14 mouse cellular contexts compared by ENCODE assay signal in the genomic region with DNA sequence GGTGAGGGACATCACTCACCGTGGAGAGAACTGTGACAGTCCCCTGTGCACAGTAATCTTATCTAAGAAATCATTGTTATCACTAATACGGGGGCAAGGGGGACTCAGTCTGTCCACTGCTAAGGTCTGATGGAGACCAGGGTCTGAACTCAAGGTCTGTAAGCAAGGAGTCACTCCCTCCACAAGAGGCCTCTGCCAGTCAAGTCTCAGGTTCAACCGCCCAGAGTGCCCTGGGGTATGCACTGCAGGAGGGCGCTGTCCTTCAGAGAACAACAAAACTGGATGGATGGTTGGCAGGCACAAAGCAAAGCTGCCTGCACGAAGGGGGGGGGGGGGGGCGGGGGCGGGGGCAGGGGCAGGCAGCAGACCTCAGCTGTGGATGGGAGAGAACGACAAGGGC.
"Had no signal": no experiment of that assay in that cellular context is flagged by ENCODE, and none has a peak within 500 bp of the region (broad histone marks: within the 10 kb centered on the region; RNA-seq: fewer than 3 reads in every experiment).

No protein-coding gene starts in this region.

- H3K27me3 ChIP-seq: liver, embryonic 15.5 days had no signal

- H3K4me2 ChIP-seq: liver, embryonic 11.5 days; liver, embryonic 15.5 days; midbrain, embryonic 13.5 days had no signal

- H3K36me3 ChIP-seq: liver, embryonic 15.5 days; midbrain, embryonic 13.5 days had no signal

- H3K9me3 ChIP-seq: liver, embryonic 15.5 days; midbrain, embryonic 13.5 days had no signal

- H3K9ac ChIP-seq: liver, embryonic 15.5 days; midbrain, embryonic 13.5 days had no signal

- H3K4me3 ChIP-seq: liver, embryonic 15.5 days; midbrain, embryonic 13.5 days had no signal

- DNase-seq: kidney, adult 8-10 months; kidney, postnatal 36 days; layer of hippocampus, adult 9-11 months; left cerebral cortex, postnatal 4 days; lung, adult 2 months; lung, postnatal 36 days; thymus, adult 18-20 months; thymus, postnatal 14 days had no signal

- H3K27ac ChIP-seq: kidney, postnatal 0 days; liver, embryonic 15.5 days; midbrain, embryonic 13.5 days; stomach, postnatal 0 days had no signal

- ATAC-seq: lung, postnatal 0 days; midbrain, embryonic 13.5 days had no signal
